Comparison of ENCODE assay signal across 7 mouse cellular contexts in genomic region chr3:87767764-87768163, GRCm38 (mm10). TPM values are rescaled to one million over a fixed set of nuclear protein-coding genes. Genes with fewer than 3 reads are reported as not detected.
DNase-seq lines count a peak whose midpoint lies in the region; ATAC-seq and TF ChIP-seq lines count a peak whose summit lies in the region.

No protein-coding gene starts in this region.

- peak overlapping the region; percentile 69; the same call in 1 of the 2 replicates for H3K27ac ChIP-seq in embryonic facial prominence, embryonic 15.5 days (replicated peaks)
- peak overlapping the region; percentile 78 for H3K27ac ChIP-seq in heart, embryonic 15.5 days
- H3K27ac ChIP-seq in kidney, postnatal 0 days = peak overlapping the region; percentile 86
- no peak overlapping the region for H3K27ac ChIP-seq in midbrain, embryonic 12.5 days (replicated peaks)

- H3K27me3 ChIP-seq in embryonic facial prominence, embryonic 15.5 days = peaks cover 26% of the 10 kb centered on the region
- H3K27me3 ChIP-seq in heart, embryonic 15.5 days = peaks cover 17% of the 10 kb centered on the region
- no peaks in the 10 kb centered on the region for H3K27me3 ChIP-seq in kidney, postnatal 0 days (ENCODE audit: insufficient read depth, low read length)
- H3K27me3 ChIP-seq in midbrain, embryonic 12.5 days = peaks cover 78% of the 10 kb centered on the region

- 0 out of 2 replicates have a peak overlapping the region, but pooled peaks have one; percentile 28 for H3K9ac ChIP-seq in embryonic facial prominence, embryonic 15.5 days
- H3K9ac ChIP-seq in heart, embryonic 15.5 days = peak overlapping the region; percentile 55
- peak overlapping the region; percentile 55 for H3K9ac ChIP-seq in kidney, postnatal 0 days (ENCODE audit: low read depth, low read length)
- H3K9ac ChIP-seq in midbrain, embryonic 12.5 days (replicated peaks) = no peak overlapping the region

- TF ChIP-seq CTCF in kidney, postnatal 0 days (IDR thresholded peaks at IDR 0.05; ENCODE audit: low read depth) = no peak

- no peaks in the 10 kb centered on the region for H3K36me3 ChIP-seq in embryonic facial prominence, embryonic 15.5 days
- H3K36me3 ChIP-seq in heart, embryonic 15.5 days = no peaks in the 10 kb centered on the region
- no peaks in the 10 kb centered on the region for H3K36me3 ChIP-seq in kidney, postnatal 0 days (ENCODE audit: insufficient read depth, low read length)
- H3K36me3 ChIP-seq in midbrain, embryonic 12.5 days = no peaks in the 10 kb centered on the region

- H3K4me2 ChIP-seq in embryonic facial prominence, embryonic 15.5 days (replicated peaks) = peak overlapping the region; percentile 52
- peak overlapping the region; percentile 74 for H3K4me2 ChIP-seq in heart, embryonic 15.5 days
- peak overlapping the region; percentile 69 for H3K4me2 ChIP-seq in kidney, postnatal 0 days (ENCODE audit: low read length)
- no peak overlapping the region for H3K4me2 ChIP-seq in midbrain, embryonic 12.5 days (replicated peaks)

- no peak for ATAC-seq in embryonic facial prominence, embryonic 15.5 days (ENCODE audit: insufficient number of reproducible peaks, low FRiP score, low TSS enrichment, low read depth)
- no peak for ATAC-seq in heart, embryonic 15.5 days (replicated peaks; ENCODE audit: insufficient number of reproducible peaks, insufficient read depth, low FRiP score, low read depth)
- peak; percentile 41 for ATAC-seq in kidney, postnatal 0 days (replicated peaks; ENCODE audit: low FRiP score, low read depth)
- no peak for ATAC-seq in midbrain, embryonic 12.5 days (ENCODE audit: low FRiP score, low read depth)

- WGBS in embryonic facial prominence, embryonic 15.5 days = 70% methylated on average over 8 of the region's 8 CpGs
- 68% methylated on average over 8 of the region's 8 CpGs for WGBS in heart, embryonic 15.5 days
- WGBS in kidney, postnatal 0 days = 10% methylated on average over 8 of the region's 8 CpGs
- WGBS in midbrain, embryonic 12.5 days = 57% methylated on average over 8 of the region's 8 CpGs

- peak overlapping the region; percentile 53 for H3K4me3 ChIP-seq in embryonic facial prominence, embryonic 15.5 days (replicated peaks)
- peak overlapping the region; percentile 58 for H3K4me3 ChIP-seq in heart, embryonic 15.5 days
- H3K4me3 ChIP-seq in kidney, postnatal 0 days (replicated peaks; ENCODE audit: low read depth, low read length) = peak overlapping the region; percentile 45
- 0 out of 2 replicates have a peak overlapping the region, but pooled peaks have one; percentile 3 for H3K4me3 ChIP-seq in midbrain, embryonic 12.5 days

- DNase-seq in kidney, postnatal 0 days (ENCODE audit: low spot score) = peak; percentile 55
- DNase-seq in left cerebral cortex, postnatal 4 days = no peak
- no peak for DNase-seq in urinary bladder, adult 18-20 months (ENCODE audit: low spot score in 2 of 2)
- no peak for DNase-seq in left cerebral cortex, adult 8-10 months (ENCODE audit: low spot score in 2 of 2)

- H3K4me1 ChIP-seq in embryonic facial prominence, embryonic 15.5 days = peaks cover 44% of the 10 kb centered on the region
- peaks cover 45% of the 10 kb centered on the region for H3K4me1 ChIP-seq in heart, embryonic 15.5 days (replicated peaks)
- peaks cover 47% of the 10 kb centered on the region for H3K4me1 ChIP-seq in kidney, postnatal 0 days (replicated peaks; ENCODE audit: insufficient read depth, low read length)
- H3K4me1 ChIP-seq in midbrain, embryonic 12.5 days = peaks cover 19% of the 10 kb centered on the region

- no peaks in the 10 kb centered on the region for H3K9me3 ChIP-seq in embryonic facial prominence, embryonic 15.5 days (replicated peaks)
- no peaks in the 10 kb centered on the region for H3K9me3 ChIP-seq in heart, embryonic 15.5 days (replicated peaks)
- no peaks in the 10 kb centered on the region for H3K9me3 ChIP-seq in kidney, postnatal 0 days (replicated peaks; ENCODE audit: low read length)
- no peaks in the 10 kb centered on the region for H3K9me3 ChIP-seq in midbrain, embryonic 12.5 days

- intact Hi-C loops in left cerebral cortex, postnatal 4 days (cut with DNase I) = no loop called here

RNA-seq across cellular contexts. Expression of gene Lrrc71, which starts 19.3 kb away (rescaled TPM):
- 3.3 and 5.4 TPM in 2 replicates for polyA plus RNA-seq in embryonic facial prominence, embryonic 15.5 days (2015; fragmentation: Nextera tagmentation; extraction: Ambion mirVana)
- 0.29 and 0.70 TPM in 2 replicates for polyA plus RNA-seq in heart, embryonic 15.5 days (2015; fragmentation: Nextera tagmentation; extraction: Ambion mirVana)
- 0.37 and 0.45 TPM in 2 replicates for polyA plus RNA-seq in kidney, postnatal 0 days (2015; fragmentation: Nextera tagmentation; extraction: Ambion mirVana)
- polyA plus RNA-seq in midbrain, embryonic 12.5 days (2016; fragmentation: Nextera tagmentation; extraction: Ambion mirVana) = 0.62 and 0.73 TPM in 2 replicates
- total RNA-seq in left cerebral cortex, postnatal 4 days (2021) = 1 to 10 TPM in 1 of 2 experiments, under 1 TPM in 1; 0.46 to 1.4 TPM
- total RNA-seq in left cerebral cortex, adult 8-10 months (2022) = 1 to 10 TPM in 2 of 4 experiments, under 1 TPM in 2; 0.57 to 2.5 (median 1.3) TPM

RNA-seq across cellular contexts. Expression of gene Ntrk1, which starts 27.2 kb away (rescaled TPM):
- 4.2 and 4.9 TPM in 2 replicates for polyA plus RNA-seq in embryonic facial prominence, embryonic 15.5 days (2015; fragmentation: Nextera tagmentation; extraction: Ambion mirVana)
- polyA plus RNA-seq in heart, embryonic 15.5 days (2015; fragmentation: Nextera tagmentation; extraction: Ambion mirVana) = 0.40 and 4.9 TPM in 2 replicates
- 2.1 and 2.3 TPM in 2 replicates for polyA plus RNA-seq in kidney, postnatal 0 days (2015; fragmentation: Nextera tagmentation; extraction: Ambion mirVana)
- polyA plus RNA-seq in midbrain, embryonic 12.5 days (2016; fragmentation: Nextera tagmentation; extraction: Ambion mirVana) = 3.0 and 3.9 TPM in 2 replicates
- total RNA-seq in left cerebral cortex, postnatal 4 days (2021) = under 1 TPM; 0.38 to 0.93 TPM
- 1 to 10 TPM; 1.9 to 3.0 (median 2.5) TPM for total RNA-seq in left cerebral cortex, adult 8-10 months (2022)

RNA-seq across cellular contexts. Expression of gene Insrr, which starts 29.0 kb away (rescaled TPM):
- polyA plus RNA-seq in embryonic facial prominence, embryonic 15.5 days (2015; fragmentation: Nextera tagmentation; extraction: Ambion mirVana) = 0.47 and 0.68 TPM in 2 replicates
- polyA plus RNA-seq in heart, embryonic 15.5 days (2015; fragmentation: Nextera tagmentation; extraction: Ambion mirVana) = 0.08 and 0.11 TPM in 2 replicates
- polyA plus RNA-seq in kidney, postnatal 0 days (2015; fragmentation: Nextera tagmentation; extraction: Ambion mirVana) = 1.9 and 2.3 TPM in 2 replicates
- polyA plus RNA-seq in midbrain, embryonic 12.5 days (2016; fragmentation: Nextera tagmentation; extraction: Ambion mirVana) = 1.2 TPM in 2 replicates
- total RNA-seq in left cerebral cortex, postnatal 4 days (2021) = 1 to 10 TPM in 1 of 2 experiments, under 1 TPM in 1; 0.70 to 1.9 TPM
- 1 to 10 TPM in 2 of 4 experiments, under 1 TPM in 2; 0.66 to 1.6 (median 1.1) TPM for total RNA-seq in left cerebral cortex, adult 8-10 months (2022)

RNA-seq across cellular contexts. Expression of gene Pear1, which starts 56.3 kb away (rescaled TPM):
- 24.4 and 27.4 TPM in 2 replicates for polyA plus RNA-seq in embryonic facial prominence, embryonic 15.5 days (2015; fragmentation: Nextera tagmentation; extraction: Ambion mirVana)
- polyA plus RNA-seq in heart, embryonic 15.5 days (2015; fragmentation: Nextera tagmentation; extraction: Ambion mirVana) = 17.4 and 25.4 TPM in 2 replicates
- polyA plus RNA-seq in kidney, postnatal 0 days (2015; fragmentation: Nextera tagmentation; extraction: Ambion mirVana) = 31.6 and 35.4 TPM in 2 replicates
- 8.9 and 12.6 TPM in 2 replicates for polyA plus RNA-seq in midbrain, embryonic 12.5 days (2016; fragmentation: Nextera tagmentation; extraction: Ambion mirVana)
- total RNA-seq in left cerebral cortex, postnatal 4 days (2021) = 10 to 100 TPM in 1 of 2 experiments, 1 to 10 TPM in 1; 8.0 to 11.5 TPM
- 10 to 100 TPM in 1 of 4 experiments, 1 to 10 TPM in 3; 8.3 to 10.1 (median 9.5) TPM for total RNA-seq in left cerebral cortex, adult 8-10 months (2022)

Comparison
In these comparisons a context has a peak if more than half of its experiments do, and no peak if none do; other contexts are left out.
1. H3K4me3 ChIP-seq: peak in every context shown above with its lines; median percentile 58 in heart, embryonic 15.5 days; 53 in embryonic facial prominence, embryonic 15.5 days; 45 in kidney, postnatal 0 days; 3 in midbrain, embryonic 12.5 days.